Mouse (Mus musculus) embryo, embryonic 10.5 days (tissue): ENCODE data around the gene Gm20431.

ENCODE experiments used
- DNase-seq: peaks from one replicate; pipeline ENCODE4 v3.0.0-alpha.2; 2015; ENCODE audit warnings: low spot score

The Gm20431 gene

GRCm38 (mm10) chr2:167568112-167568511 is 93.2 kb downstream of the Gm20431 start:
- no peak for DNase-seq

- peak; percentile 79 for DNase-seq
Observed at GRCm38 (mm10) chr2:167565682-167566081, 95.6 kb downstream of the Gm20431 start.

- DNase-seq, result no peak
Observed at GRCm38 (mm10) chr2:167565312-167565656, 96.0 kb downstream of the Gm20431 start.

- no peak for DNase-seq
Observed at GRCm38 (mm10) chr2:167564551-167565311, 96.6 kb downstream of the Gm20431 start.

GRCm38 (mm10) chr2:167563703-167564102 is 97.6 kb downstream of the Gm20431 start:
- peak; percentile 65 for DNase-seq

- DNase-seq, result no peak
Observed at GRCm38 (mm10) chr2:167563035-167563434, 98.3 kb downstream of the Gm20431 start.

GRCm38 (mm10) chr2:167562101-167562500 is 99.2 kb downstream of the Gm20431 start:
- DNase-seq, result no peak

GRCm38 (mm10) chr2:167559413-167559812 is 101.9 kb downstream of the Gm20431 start:
- no peak for DNase-seq
